Mouse (Mus musculus) layer of hippocampus, postnatal 10 days (tissue): Measurements from ENCODE around the gene Klc4. TPM values are rescaled to one million over a fixed set of nuclear protein-coding genes. Genes with fewer than 3 reads are reported as not detected.

Source experiments
- DNase-seq, 2 experiments: peaks; one replicate each; pipeline ENCODE4 v3.0.0; 2021; ENCODE audit warnings: low spot score in 2 of 2
- total RNA-seq, 2 experiments: library from RNA; stranded (reverse); gene quantifications; 2 replicates each; pipeline ENCODE4 v1.2.3; 2021

Klc4 gene
- total RNA-seq, 2 experiments from 2014 or later: 13.4 to 14.0 TPM

GRCm38 (mm10) chr17:46622269-46622668, 23.6 kb downstream of the Klc4 start:
- no peak for DNase-seq

- DNase-seq: peak; percentile 59 to 67
These were observed 24.5 kb downstream of the Klc4 start for GRCm38 (mm10) chr17:46621324-46621723.

DNA sequence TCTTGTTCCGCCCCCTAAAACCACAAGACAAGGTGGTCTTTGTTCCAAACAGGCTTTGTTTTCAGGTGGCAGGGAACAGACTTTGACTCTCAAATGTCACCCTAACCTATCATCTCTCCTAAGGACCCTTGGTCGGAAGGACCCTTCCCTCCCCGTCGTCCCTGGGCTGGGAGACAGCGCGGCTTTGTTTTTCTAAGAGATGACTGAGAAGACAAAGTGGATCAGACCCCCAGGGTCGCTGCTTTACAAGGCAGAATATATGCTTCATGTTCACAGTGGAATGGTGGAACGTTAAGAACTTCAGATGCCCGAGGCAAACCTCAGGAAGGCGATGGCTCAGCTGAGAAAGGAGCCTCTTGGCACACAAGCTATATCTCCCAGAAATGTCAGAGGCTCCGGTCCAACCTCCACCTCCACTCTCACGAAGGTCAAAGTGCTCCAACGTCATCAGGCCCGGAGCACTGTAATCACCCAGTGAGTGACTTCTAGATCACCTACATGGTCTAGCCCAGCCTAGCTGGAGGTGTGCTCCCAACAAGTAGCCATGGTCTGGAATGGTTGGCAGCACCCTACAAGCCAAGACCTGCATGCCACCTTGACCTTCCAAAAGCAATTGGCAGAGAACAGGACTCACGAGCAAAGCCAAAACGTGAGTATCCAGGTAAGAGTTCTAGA, 26.0 kb downstream of the Klc4 start:
- DNase-seq: no peak

- DNase-seq: no peak
These were observed 26.8 kb downstream of the Klc4 start for GRCm38 (mm10) chr17:46618769-46619682.

DNA sequence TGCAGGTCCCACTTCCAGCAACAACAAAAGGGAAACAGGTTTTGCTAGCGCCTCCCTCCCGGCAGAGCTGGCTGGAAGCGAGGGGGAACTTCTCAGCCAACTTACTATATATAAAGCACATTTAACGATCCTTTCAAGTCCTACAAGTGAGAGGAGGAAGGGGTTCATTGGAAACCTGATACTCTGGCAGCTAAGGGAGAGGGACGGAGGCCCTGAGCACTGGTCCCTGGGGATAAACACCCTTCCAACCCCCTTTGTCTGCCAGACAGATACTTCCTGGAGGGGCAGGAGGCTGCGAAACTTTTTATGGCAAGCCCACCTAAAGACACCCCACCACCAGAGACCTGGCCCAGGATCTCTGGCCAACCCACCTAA, 27.4 kb downstream of the Klc4 start:
- DNase-seq: no peak

DNA sequence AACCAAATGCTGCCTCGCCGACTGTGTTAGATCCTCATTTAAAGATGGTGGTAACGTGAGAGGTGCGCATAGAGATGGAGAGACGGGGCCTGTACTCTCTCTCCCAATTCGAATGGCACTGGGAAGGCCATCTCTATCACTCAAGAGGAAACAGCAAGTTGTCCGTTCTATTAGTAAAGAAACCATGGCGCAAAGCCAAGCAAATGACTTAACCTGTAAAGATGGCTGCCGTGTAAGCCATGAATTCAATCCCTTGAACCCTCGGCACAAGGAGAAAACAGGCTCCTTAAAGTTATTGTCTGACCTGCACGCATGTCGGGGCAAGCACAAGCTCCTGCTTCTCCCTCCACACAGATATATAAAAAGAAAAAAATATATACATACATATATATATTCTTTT, 28.0 kb downstream of the Klc4 start:
- DNase-seq: no peak

- DNase-seq: no peak
These were observed 32.6 kb downstream of the Klc4 start for GRCm38 (mm10) chr17:46613229-46613628.

GRCm38 (mm10) chr17:46612820-46613219, 33.0 kb downstream of the Klc4 start:
- DNase-seq: no peak

- DNase-seq: no peak
These were observed 33.6 kb downstream of the Klc4 start for GRCm38 (mm10) chr17:46612189-46612588.

DNA sequence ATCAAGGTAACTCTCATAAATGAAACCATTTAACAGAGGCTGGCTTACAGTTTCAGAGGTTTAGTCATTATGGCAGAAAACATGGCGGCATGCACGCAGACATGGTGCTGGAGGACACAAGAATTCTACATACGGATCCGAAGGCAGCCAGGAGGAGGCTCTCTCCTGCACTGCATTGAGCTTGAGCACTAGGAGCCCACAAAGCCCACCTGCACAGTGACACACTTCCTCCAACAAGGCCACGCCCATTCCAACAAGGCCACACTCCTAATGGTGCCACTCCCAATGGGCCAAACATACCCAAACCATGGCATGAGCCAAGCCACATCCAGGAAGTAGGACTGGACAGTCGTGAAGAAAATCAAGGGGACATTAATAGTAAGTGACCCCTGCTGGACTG, 34.5 kb downstream of the Klc4 start:
- no peak for DNase-seq

DNA sequence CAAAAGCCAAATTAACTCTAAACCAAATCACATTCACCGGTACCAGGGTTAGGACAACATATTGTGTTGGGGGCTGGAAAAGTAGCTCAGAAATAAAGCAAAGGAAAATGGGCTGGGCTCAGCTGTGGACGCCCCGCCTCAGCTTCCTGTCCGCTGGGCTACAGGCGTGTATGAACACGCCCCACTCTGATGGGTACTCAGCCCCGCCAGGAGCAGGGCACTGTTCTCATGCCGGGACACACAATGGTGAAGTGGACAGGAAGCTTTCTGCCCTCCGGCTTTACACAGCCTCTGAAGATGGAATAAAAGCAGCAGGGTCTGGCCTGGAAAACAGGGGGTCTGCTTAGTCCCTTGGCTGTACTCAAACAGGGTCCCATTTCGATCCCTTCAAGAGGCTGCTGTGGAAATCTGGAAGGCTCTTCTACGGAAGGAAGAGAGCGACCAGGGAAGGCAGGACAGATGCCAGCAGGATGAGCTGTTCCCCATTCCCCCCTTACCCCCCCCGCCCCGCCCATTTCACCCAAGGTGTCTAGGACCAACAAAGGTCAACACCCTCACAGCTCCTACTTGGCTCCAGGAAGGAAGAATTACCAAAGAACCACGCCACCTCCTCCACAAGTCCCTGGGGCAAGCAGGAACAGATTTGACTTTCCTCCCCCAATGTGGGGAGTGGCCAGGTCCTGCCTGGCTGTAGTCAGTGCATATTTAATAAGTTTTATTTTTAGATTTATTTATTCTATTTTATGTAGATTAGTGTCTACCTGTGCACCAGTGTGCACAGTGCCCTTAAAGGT, 35.9 kb downstream of the Klc4 start:
- no peak for DNase-seq

GRCm38 (mm10) chr17:46605987-46606386, 39.8 kb downstream of the Klc4 start:
- DNase-seq: no peak

DNA sequence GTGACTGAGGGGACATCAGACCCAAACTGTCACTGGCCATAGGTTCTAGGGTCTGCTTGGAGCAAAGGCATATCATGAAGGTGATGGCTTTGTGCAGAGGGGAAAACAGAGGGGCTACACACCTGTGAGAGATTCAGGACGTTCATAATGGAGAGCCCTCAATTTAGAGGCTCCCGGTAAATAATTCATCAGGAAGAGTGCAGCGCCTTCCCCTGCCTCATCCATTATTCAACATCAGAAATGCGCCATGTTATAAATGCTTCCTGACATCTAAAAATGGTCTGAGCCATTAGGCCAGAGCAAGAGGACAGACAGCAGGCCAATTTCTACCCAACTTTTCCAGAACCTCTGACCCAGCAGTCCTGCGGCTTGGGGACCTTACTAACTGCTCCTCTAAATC, 40.7 kb downstream of the Klc4 start:
- no peak for DNase-seq

DNA sequence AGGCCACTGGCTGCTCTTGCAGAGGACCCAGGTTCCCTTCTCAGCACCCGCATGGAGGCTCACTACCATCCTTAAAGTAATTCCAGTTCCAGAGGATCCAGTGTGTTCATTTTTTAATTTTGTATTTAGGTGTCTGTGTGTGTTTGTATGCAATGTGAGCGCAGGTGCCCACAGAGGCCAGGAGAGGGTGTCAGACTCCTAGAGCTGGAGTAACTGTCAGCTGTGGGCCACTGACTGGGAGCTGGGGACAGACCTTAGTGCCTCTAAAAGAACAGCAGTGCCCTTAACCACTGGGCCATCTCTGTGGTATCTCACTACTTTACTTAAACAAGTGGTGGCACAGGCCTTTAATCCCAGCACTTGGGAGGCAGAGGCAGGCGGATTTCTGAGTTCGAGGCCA, 42.6 kb downstream of the Klc4 start:
- DNase-seq: no peak

GRCm38 (mm10) chr17:46602212-46602611, 43.6 kb downstream of the Klc4 start:
- DNase-seq: no peak

DNA sequence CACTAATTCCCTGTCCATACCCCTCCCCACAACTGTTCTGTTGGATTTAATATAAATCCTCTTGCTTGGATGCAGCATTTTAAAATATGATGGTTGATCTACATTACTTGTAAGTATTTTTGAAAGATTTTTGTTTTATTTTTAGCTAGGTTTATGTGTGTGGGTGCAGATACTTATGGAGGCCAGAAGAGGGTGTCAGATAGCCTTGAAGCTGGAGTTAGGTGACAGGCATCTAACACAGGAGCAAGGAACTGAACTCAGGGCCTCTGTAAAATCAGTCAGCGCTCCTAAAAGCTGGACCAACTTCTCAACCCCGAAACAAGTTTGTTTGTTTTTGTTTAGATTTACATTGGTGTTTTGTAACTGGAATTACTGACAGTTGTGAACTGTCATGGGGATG, 45.3 kb downstream of the Klc4 start:
- no peak for DNase-seq

- DNase-seq: no peak
These were observed 46.9 kb downstream of the Klc4 start for GRCm38 (mm10) chr17:46598963-46599362.

DNA sequence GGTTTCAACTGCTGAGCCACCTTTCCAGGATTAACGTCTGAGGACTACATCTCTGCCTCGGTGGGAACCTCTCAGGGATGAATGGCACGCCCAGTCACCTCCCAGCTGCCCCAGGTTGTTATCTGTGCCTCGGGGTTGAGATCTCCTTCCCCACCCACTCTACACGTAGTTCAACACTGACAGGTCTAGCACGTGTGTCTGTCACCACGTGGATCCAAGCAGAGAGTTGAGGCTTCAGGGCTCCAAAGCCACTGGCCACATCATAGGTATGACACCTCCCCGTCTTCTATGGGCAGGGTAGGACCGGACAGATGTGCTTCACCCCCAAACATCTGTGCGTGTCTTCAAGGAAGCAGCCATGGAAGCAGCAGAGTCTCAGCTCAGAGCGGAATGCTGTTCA, 47.9 kb downstream of the Klc4 start:
- no peak for DNase-seq

- DNase-seq: no peak
These were observed 50.5 kb downstream of the Klc4 start for GRCm38 (mm10) chr17:46595336-46595735.

DNA sequence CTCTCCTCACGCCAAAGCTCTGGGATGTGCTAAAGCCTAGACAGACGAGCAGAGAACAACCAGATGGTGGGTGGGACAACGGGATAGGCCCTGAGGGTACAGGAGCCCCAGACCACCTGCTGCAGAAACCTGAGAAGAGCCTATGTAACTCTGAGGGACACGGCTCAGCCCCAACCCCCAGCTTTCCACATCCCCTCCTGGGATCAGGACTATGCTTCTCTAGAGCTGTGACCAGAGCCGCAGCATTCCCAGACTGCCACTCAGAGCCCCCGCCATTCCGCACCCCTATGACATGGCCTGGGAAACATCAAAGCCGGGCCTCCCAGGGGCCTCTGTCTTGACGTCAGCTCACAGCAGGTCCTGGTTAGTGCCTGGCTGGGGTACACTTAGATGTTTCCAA, 51.2 kb downstream of the Klc4 start:
- DNase-seq: no peak

DNA sequence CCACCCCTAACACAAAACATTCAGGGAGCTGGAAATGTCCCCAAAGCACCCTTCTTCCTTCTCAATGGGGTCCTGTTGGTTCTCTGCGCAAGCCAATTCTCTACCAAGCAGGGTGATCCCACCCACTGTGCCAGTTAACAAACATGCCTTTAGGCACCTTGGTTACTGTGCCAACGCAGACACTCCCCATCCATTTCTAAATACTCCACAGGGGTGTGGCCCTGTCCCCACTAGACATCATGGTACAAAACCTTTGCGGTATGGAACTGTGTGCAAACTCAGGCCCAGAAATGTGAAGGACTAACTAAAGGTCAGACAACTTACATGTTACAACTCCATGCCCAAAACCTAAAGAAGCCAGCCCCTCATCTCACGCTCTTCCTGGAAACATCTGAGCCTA, 52.7 kb downstream of the Klc4 start:
- no peak for DNase-seq

DNA sequence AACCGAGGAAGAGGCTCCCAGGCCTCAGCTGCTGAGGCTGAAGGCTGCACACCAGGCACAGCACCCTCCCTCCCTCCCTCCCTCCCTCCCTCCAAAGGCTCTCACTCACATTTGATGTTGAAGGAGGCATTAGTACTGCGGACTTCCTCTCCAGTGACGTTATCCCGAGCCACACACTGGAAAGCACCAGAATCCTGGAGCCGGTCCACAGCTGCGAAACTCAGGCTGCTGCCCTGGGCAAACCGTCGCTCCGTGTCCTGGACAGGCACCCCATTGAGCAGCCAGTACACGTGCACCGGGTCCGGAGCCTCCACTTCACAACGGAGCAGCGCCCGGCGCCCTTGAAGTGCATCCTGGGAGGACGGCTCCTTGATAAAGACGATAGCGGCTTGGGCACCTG, 54.4 kb downstream of the Klc4 start:
- peak; percentile 35 to 41 for DNase-seq
